Mouse (Mus musculus): ENCODE results near the gene Tmem143.
A peak's percentile ranks its signal among the peaks of the same experiment; 100 is the strongest.
"Not testable (repeated sequence)": the region's sequence is repeated elsewhere in the genome, so short reads cannot be mapped to it uniquely, and the experiment has no call there.

Tmem143 gene

GRCm38 (mm10) chr7:45922928-45923761 is 26.4 kb downstream of the Tmem143 start:
- DNase-seq (ENCODE audit: low spot score in 2 of 2): peak; percentile 97 to 98

GRCm38 (mm10) chr7:45923762-45924428 is 27.2 kb downstream of the Tmem143 start, which contains the start of gene Ccdc114:
Ccdc114 (plus strand) TSS chr7:45924072.
- DNase-seq (ENCODE audit: low spot score in 2 of 2): peak; percentile 72 to 79

GRCm38 (mm10) chr7:45924429-45924816 is 27.7 kb downstream of the Tmem143 start:
- DNase-seq (ENCODE audit: low spot score in 2 of 2): peak in 1 of 2 experiments; percentile 46

GRCm38 (mm10) chr7:45928626-45929295 is 32.0 kb downstream of the Tmem143 start:
- no peak for DNase-seq (ENCODE audit: low spot score in 2 of 2)

GRCm38 (mm10) chr7:45929688-45930087 is 32.9 kb downstream of the Tmem143 start:
- DNase-seq (ENCODE audit: low spot score in 2 of 2): no peak

GRCm38 (mm10) chr7:45933766-45934165 is 37.0 kb downstream of the Tmem143 start:
- DNase-seq (ENCODE audit: low spot score in 2 of 2): peak; percentile 65 to 76

GRCm38 (mm10) chr7:45935114-45935513 is 38.4 kb downstream of the Tmem143 start:
- peak; percentile 69 to 80 for DNase-seq (ENCODE audit: low spot score in 2 of 2)

- no peak for DNase-seq (ENCODE audit: low spot score in 2 of 2)
These were observed 43.1 kb downstream of the Tmem143 start for GRCm38 (mm10) chr7:45939836-45940235.

GRCm38 (mm10) chr7:45941986-45942385 is 45.2 kb downstream of the Tmem143 start:
- no peak for DNase-seq (ENCODE audit: low spot score in 2 of 2)

GRCm38 (mm10) chr7:45943280-45943679 is 46.5 kb downstream of the Tmem143 start:
- not testable (repeated sequence) for DNase-seq (ENCODE audit: low spot score in 2 of 2)

- DNase-seq (ENCODE audit: low spot score in 2 of 2): no peak
These were observed 52.3 kb downstream of the Tmem143 start for GRCm38 (mm10) chr7:45949061-45949460.

GRCm38 (mm10) chr7:45956611-45957010 is 59.9 kb downstream of the Tmem143 start:
- no peak for DNase-seq (ENCODE audit: low spot score in 2 of 2)

Measured in natural killer cell, adult 2 months (primary cell).